Mouse (Mus musculus) gastrocnemius, adult 2 months (tissue): ENCODE results near the gene Lect2. TPM values are rescaled to one million over a fixed set of nuclear protein-coding genes. Genes with fewer than 3 reads are reported as not detected.

Source experiments
- DNase-seq: peaks from one replicate; pipeline ENCODE4 v3.0.0; 2022
- H3K27ac ChIP-seq: fragments of 200-600 bp; 2 replicates; pipeline ENCODE4 v1.8.1; 2022; ENCODE audit warnings: mild to moderate bottlenecking
- H3K4me3 ChIP-seq: fragments of 200-600 bp; 2 replicates; pipeline ENCODE4 v1.8.1; 2022; ENCODE audit warnings: mild to moderate bottlenecking, moderate library complexity
- CTCF ChIP-seq: fragments of 200-600 bp; IDR thresholded peaks from 2 replicates; pipeline ENCODE4 v1.8.1; 2022; ENCODE audit warnings: antibody characterized with exemption, mild to moderate bottlenecking, moderate library complexity
- intact Hi-C: fragments of 180-260 bp; cut with DNase I; formaldehyde crosslinking; loops from one replicate; pipeline ENCODE4 v1.15.1; 2025
- total RNA-seq, 2 experiments: library from RNA; stranded (reverse); gene quantifications; 2 replicates each; pipeline ENCODE4 v1.2.3; 2021

Gene Lect2
- total RNA-seq, 2 experiments from 2014 or later, result not detected

GRCm38 (mm10) chr13:56578097-56578496 is 29.8 kb upstream of the Lect2 start:
- no peak for DNase-seq
- Histone ChIP-seq H3K4me3 (no peak overlapping the region), H3K27ac (no peak overlapping the region)
- intact Hi-C loops, result loop anchor here (5.0 kb wide), 1 partner anchor 159 kb away; no protein-coding TSS in a partner anchor
- no peak for TF ChIP-seq CTCF

DNA sequence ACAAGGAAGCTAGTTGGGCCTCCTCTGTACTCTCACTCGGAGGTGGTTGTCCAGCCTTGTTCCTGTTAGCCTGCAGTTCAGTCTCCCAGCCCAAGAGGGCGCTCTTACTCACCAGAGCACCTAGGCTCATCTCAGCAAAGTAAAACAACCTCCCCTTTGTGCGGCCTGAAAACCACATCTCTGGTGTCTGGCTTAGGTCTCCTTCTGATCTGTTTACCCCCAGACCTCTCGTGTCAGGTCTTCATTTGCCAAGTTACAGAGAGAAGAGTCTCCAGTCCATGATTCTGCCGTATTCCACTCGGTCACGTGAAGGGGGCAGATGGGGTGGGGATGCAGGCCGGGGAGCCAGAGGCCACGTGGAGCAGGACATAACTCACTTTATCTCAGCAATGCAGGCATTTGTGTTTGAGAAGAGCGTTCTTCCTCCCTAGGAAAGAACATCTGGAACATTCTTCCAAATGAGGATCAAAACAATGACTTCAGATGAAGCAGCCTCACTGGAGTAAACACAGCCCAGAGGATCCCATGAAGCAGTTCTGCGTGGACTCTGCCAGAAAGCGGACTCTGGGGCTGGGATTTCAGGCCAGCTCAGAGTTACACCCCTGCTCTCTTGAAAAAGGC is 27.5 kb upstream of the Lect2 start:
- TF ChIP-seq CTCF, result peak; percentile 96; the same call in 1 of the 2 replicates
- Histone ChIP-seq H3K4me3 (peak overlapping the region; percentile 45), H3K27ac (peak overlapping the region; percentile 80)
- DNase-seq, result peak; percentile 85
- intact Hi-C loops, result loop anchor here (2.0 to 5.0 kb wide), 2 partner anchors 83 to 161 kb away; no protein-coding TSS in a partner anchor

GRCm38 (mm10) chr13:56575074-56575473 is 26.8 kb upstream of the Lect2 start:
- intact Hi-C loops, result loop anchor here (2.0 to 5.0 kb wide), 2 partner anchors 84 to 162 kb away; no protein-coding TSS in a partner anchor
- no peak for DNase-seq
- H3K27ac ChIP-seq, result peak overlapping the region; percentile 80
- H3K4me3 ChIP-seq, result no peak overlapping the region
- no peak for TF ChIP-seq CTCF

DNA sequence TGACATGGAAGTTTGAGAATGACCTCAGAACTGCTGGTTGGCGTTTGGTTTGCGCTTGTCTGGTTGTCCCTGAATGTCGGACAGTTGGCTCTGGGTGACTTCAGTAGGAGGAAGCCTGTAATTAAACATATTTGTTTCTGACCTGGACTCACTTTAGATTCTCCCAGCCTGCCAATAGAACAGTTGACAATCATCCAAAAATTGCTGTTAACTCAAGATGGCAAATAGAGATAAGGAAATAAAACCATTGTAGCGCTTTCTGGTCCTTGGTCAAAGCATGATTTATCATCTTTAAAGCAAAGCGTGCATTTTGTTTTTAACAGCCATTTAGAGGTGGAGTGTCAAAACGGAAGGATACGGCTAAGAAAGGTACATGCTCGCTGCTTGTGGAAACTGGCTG is 23.3 kb upstream of the Lect2 start:
- no peak for DNase-seq
- Histone ChIP-seq H3K4me3 (no peak overlapping the region), H3K27ac (no peak overlapping the region)
- intact Hi-C loops, result loop anchor here (5.0 kb wide), 1 partner anchor 186 kb away; no protein-coding TSS in a partner anchor
- no peak for TF ChIP-seq CTCF

DNA sequence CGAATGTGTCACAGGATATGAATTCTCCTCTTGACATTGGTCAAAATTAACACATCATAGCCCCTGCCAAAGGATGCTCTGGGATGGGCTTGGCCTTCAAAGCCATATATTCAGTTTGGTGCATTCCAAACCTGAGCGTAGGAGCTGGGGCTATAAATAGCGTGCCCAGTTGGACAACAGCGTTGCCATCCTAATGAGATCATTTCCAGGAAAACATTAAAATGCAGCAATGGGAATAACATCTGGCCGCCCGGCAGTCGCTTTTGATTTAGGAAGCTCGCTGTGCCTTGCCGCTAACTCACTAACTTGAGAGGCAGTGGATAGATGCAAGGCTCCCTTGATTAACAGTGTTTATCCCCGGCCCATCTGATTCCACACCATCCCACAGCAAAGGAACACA is 18.0 kb upstream of the Lect2 start:
- TF ChIP-seq CTCF, result no peak
- H3K27ac ChIP-seq, result peak overlapping the region; percentile 63
- peak overlapping the region; percentile 28; the same call in 1 of the 2 replicates for H3K4me3 ChIP-seq
- DNase-seq, result no peak
- intact Hi-C loops, result loop anchor here (5.0 kb wide), 1 partner anchor 71 kb away; no protein-coding TSS in a partner anchor

GRCm38 (mm10) chr13:56563075-56563474 is 14.8 kb upstream of the Lect2 start:
- peak; percentile 76 for TF ChIP-seq CTCF
- no peak overlapping the region for H3K4me3 ChIP-seq
- intact Hi-C loops, result loop anchor here (1.0 kb wide), 1 partner anchor 95 kb away; no protein-coding TSS in a partner anchor
- peak; percentile 55 for DNase-seq
- no peak overlapping the region for H3K27ac ChIP-seq

GRCm38 (mm10) chr13:56561129-56561528 is 12.8 kb upstream of the Lect2 start:
- H3K27ac ChIP-seq, result no peak overlapping the region
- no peak for DNase-seq
- no peak for TF ChIP-seq CTCF
- H3K4me3 ChIP-seq, result no peak overlapping the region
- intact Hi-C loops, result no loop called here

- intact Hi-C loops, result loop anchor here (5.0 to 10.0 kb wide), 3 partner anchors 85 to 197 kb away; no protein-coding TSS in a partner anchor
Measured at GRCm38 (mm10) chr13:56559841-56560370, 11.6 kb upstream of the Lect2 start.

GRCm38 (mm10) chr13:56558811-56559210 is 10.5 kb upstream of the Lect2 start:
- no peak for DNase-seq
- TF ChIP-seq CTCF, result no peak
- intact Hi-C loops, result loop anchor here (5.0 to 10.0 kb wide), 3 partner anchors 84 to 198 kb away; no protein-coding TSS in a partner anchor
- Histone ChIP-seq H3K27ac (no peak overlapping the region), H3K4me3 (no peak overlapping the region)

More at GRCm38 (mm10) chr13:56559841-56560370, 11.6 kb upstream of the Lect2 start:
- no peak for TF ChIP-seq CTCF
- no peak overlapping the region for H3K4me3 ChIP-seq
- DNase-seq, result no peak
- no peak overlapping the region for H3K27ac ChIP-seq

DNA sequence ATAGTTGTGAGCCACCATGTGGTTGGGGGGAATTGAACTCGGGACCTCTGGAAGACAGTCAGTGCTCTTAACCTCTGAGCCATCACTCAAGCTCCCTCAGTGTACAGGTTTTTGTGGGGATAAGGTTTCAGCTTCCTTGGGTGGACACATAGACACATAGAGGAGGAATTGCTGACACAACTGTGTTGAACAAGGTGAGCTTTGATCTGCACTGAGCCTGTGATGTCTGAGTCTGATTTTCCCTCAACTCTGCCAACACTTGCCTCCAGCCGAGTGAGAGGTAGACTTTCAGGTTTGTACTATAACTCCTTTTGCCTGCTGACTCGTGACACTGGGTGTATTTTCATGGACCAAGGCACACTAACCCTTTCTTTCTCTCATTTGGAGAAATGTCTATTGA is 8.4 kb upstream of the Lect2 start:
- Histone ChIP-seq H3K27ac (no peak overlapping the region), H3K4me3 (no peak overlapping the region)
- intact Hi-C loops, result loop anchor here (5.0 to 10.0 kb wide), 3 partner anchors 82 to 201 kb away; no protein-coding TSS in a partner anchor
- no peak for DNase-seq
- TF ChIP-seq CTCF, result no peak

GRCm38 (mm10) chr13:56555957-56556356 is 7.7 kb upstream of the Lect2 start:
- peak; percentile 60 for TF ChIP-seq CTCF
- intact Hi-C loops, result loop anchor here (5.0 to 10.0 kb wide), 3 partner anchors 81 to 201 kb away; no protein-coding TSS in a partner anchor
- H3K27ac ChIP-seq, result no peak overlapping the region
- no peak overlapping the region for H3K4me3 ChIP-seq
- DNase-seq, result peak; percentile 56

DNA sequence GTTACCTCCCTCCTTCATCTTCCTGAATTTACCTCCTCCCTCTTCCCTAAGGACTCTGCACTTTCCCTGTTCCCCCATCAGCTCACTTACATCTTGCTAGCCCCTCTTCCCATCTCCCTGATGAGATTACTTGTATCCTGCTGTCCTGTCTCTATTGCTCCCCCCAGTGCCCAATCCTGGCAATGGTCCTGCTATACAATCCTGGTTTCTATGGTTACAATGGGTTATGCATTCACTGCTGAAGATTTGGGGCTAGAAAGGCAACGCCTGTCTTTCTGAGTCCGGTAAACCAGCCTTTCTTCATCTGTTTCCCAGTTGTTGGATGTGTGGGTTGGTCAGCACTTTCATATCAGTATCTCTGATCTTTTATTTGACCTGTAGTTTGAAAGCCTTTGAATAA is 6.1 kb upstream of the Lect2 start:
- TF ChIP-seq CTCF, result no peak
- DNase-seq, result no peak
- H3K4me3 ChIP-seq, result no peak overlapping the region
- no peak overlapping the region for H3K27ac ChIP-seq
- intact Hi-C loops, result loop anchor here (10.0 kb wide), 1 partner anchor 80 kb away; no protein-coding TSS in a partner anchor

DNA sequence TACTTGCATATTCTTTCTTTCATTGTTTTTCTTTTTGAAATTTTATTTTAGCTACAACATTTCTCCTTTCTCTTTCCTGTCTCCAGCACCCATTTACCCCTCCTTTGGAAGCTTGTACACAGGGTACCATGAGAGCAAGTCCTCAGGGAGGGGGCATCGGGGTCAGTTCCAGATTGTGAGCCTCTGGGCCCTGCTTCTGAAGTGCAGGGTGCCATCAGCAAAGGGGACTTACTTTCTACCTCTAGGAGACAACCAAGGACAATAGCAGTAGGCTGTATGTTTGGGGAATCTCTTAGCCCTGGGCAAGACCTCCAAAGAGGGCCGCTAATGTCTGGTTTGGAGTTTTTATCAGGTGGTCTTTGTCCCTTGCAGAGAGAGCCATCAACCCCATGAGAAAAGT is 5.6 kb upstream of the Lect2 start:
- TF ChIP-seq CTCF, result no peak
- no peak for DNase-seq
- intact Hi-C loops, result loop anchor here (10.0 kb wide), 1 partner anchor 79 kb away; no protein-coding TSS in a partner anchor
- Histone ChIP-seq H3K27ac (no peak overlapping the region), H3K4me3 (no peak overlapping the region)
